Mouse (Mus musculus): ENCODE data around the gene Zfp871.

Zfp871 gene

DNA sequence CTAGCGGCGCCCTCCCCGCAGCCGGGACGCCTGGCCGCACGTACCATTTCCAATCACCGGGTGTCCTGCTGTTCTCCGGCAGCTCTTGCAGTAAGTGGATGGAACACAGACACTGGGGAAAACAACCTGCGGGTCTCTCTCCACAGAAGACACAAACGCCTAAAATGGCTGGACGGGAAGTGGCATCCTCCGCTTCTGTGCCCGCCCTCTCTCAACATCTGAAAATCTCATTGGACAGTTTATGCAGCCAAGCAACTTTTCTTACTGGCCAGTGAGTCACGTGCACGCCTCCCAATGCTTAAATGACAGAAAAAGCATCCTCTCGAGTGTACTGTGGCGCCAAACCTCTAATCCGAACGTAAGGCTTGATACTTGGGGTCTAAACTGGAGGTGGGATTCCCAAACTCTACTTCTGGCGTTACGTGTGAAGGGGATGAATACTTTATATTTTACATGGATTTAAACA is at the start of gene Zfp871:
Gene Zfp871 (minus strand): TSS at position 194 of the 466 bp plus-strand sequence.
- peak; percentile 78 for DNase-seq (ENCODE audit: low spot score)

DNA sequence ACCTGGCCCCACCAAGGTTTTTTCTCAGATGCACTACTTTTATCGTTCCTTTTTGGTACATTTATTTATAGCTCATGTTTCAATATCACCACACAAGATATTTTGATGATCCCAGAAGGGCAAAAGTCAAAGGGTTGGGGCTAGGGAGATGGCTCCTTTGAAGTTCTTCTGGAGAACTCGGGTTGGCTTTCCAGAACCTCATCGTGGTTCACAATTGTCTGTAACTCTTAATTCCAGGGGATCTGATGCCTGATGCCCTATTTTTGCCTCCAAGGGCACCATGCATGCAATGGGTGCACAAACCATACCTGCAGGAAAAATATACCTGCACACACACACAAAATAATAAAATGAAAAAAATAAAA is 42.3 kb upstream of the Zfp871 start:
- no peak for DNase-seq (ENCODE audit: low spot score)

DNA sequence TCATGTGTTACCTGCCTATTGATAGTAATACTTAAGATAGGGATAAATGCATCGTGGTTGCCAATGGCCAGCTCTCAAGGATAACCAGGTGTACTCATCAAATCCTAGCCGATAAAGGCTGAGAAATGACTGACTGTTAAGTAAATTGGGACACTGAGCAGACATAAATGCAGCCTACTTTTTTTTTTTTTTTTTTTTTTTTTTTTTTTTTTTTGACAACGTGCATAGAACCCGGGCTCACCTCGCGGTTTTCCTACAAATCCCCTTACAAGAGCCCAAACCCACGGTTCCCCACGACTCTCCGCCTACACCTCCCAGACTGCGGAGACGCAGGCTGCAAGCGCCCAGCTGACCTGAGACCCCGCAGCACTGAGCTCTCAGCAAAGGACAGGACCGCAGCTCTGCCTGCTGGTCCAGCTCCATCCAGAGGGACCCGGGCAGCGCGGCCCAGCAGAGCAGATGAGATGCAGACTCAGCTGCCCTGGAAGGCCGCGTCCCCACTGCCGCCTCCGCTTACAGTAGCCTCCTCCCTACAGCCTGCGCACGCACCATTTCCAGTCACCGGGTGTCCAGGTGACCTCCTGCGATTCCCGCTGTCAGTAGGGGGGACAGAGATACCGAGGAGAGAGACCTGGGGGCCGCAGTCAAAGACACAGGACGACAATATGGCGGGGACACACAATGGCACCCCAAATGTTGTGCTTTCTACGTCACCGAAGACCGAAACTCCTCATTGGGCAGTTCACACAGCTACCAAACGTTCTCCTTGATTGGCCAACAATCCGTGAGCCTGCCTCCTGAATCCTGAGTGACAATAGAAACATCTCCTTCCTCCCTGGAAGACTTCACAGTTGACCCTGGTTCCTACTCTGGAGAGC is 41.7 kb upstream of the Zfp871 start, which contains the start of gene Zfp799:
Gene Zfp799 (minus strand): TSS at position 722 of the 878 bp plus-strand sequence.
- peak; percentile 30 for DNase-seq (ENCODE audit: low spot score)

DNA sequence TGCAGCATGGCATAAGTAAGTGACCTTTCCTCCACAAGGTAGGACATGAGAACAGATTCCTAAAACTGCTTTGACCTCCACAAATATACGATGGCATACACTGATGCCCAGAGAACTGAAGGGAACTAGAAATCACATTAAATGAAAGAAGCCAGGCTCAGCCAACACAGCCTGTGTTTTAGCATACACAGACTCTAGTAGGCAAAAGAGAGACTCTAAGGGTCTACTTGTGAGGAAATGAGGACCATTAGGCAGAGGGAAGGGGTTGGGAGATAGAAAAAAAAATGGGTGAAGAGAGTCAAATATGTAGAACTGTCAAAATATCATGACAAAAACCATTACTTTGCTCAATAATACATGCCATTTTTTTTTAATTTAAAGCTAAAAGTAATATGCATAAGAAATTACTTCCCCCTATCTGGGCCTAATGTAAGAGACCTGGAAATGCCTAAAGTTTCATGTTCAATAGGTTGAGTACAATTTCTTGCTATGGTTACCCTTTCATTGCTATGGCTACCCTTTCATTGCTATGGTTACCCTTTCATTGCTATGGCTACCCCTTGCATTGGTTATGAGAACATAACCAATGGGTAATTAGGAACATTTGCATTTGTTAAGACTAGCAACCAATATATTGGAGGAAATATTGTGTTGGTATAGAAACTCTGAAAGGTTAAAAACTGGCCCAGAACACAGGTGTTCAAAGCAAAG is 28.1 kb upstream of the Zfp871 start:
- no peak for DNase-seq (ENCODE audit: low spot score)

DNA sequence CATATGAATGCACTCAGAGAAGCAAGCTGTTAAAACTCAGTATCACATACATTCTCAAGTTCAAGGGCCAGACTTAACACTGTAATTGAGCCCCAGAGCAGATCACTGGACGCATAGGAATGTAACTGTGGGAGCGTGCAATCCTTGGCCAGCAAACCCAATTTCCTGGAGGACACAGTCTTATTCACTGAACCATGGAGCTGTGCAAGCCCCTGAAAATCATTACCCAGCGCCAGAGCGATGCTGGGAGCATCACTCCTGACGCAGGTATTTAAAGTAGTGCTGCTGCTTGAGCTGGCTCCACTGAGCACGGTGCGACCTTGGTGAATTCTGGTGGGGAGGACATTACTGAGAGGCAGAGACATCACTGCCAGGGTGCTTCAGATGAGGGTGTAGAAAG is 26.0 kb upstream of the Zfp871 start:
- DNase-seq (ENCODE audit: low spot score), result no peak

DNA sequence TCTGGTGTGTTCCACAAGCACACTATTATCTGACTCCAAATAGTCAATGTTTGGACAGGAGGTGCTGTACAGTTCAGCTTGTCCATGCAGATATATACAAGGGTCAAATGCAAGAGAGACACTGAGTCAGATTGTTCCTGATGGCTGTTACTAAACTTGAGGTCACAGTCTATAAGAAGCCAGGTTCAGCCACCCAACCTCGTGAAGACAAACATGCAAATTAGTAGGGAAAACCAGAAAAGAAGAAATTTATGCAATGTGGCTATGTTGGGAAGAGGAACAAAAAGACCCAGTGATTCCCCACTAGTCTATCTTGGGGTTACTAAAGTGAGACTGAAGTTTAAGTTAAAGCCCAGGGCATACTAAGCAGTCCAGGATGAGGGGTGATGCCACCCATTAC is 22.6 kb upstream of the Zfp871 start:
- no peak for DNase-seq (ENCODE audit: low spot score)

DNA sequence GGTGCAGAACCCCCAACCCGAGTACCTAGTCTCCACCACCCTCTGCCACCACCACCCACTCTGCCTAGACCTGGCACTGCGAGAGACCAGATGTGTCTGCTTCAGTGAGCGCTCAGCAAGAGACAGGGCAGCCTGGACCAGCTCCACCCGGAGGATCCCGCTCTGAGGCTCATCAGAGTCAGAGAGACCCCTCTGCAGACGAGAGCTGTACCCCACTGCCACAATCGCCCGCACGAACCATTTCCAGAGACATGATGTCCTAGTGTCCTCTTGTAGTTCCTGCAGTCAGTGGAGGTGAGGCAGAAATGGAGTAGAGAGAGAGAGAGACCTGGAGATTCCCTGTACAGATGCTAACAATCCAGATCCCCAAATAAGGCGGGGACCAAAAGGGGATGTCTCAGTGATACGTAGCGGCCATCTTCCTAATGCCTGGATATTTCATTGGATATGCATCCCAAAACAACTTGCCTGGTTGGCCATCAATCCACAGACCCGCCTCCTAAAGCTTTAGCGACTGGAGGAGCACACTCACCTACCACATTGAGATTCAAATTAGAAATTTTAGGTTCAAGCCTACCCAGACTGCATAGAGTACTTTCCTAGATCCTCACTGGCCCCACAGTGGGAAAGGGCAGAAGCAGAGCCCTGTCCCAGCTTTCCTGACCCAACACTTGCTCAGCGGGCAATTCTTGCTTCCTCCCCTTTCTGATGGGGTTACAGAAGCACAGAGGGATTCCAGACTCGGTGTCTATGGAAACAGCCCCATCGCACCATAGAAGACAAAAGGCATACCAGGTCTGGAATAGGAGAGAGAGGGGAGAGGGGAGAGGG is 21.7 kb upstream of the Zfp871 start, which contains the start of gene Zfp811:
Gene Zfp811 (minus strand): TSS at position 388 of the 831 bp plus-strand sequence.
- no peak for DNase-seq (ENCODE audit: low spot score)

DNA sequence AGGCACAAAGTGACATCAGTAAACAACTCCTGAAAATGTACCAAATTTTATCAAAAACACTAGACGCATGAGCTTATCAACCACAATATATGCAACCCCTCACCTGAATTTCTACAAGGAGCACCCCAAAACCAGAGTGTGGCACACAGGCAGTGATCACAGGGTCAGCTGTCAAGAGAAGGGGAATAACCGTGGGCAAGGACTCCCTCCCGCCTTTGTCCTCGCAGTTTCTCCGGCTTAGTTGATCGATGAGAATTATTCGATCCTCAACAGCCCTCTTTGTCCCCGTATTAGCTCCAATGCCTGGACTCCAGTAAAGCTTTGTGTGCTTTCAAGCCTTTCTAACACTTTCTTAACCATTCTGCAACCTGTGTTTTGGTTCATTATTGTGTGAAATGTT is 20.8 kb upstream of the Zfp871 start:
- DNase-seq (ENCODE audit: low spot score), result no peak

DNA sequence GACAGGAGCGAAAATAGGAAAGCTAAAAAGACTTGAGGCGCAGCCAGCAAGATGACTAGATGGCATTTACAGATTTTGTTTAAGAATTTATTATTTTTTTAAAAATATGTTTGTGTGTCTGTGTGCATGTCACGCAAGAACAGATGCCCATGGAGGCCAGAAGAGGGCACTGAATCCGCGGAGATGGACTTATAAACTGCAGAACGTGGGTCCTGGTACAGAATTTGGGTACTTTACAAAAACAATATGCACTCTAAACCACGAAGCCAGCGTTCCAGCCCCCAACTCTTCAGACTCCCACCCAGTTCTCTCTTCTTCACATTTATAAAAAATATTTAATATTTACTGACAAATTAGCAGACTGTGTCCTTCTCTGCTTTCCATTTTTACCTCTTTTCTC is 1.2 kb upstream of the Zfp871 start:
- DNase-seq (ENCODE audit: low spot score), result no peak

DNA sequence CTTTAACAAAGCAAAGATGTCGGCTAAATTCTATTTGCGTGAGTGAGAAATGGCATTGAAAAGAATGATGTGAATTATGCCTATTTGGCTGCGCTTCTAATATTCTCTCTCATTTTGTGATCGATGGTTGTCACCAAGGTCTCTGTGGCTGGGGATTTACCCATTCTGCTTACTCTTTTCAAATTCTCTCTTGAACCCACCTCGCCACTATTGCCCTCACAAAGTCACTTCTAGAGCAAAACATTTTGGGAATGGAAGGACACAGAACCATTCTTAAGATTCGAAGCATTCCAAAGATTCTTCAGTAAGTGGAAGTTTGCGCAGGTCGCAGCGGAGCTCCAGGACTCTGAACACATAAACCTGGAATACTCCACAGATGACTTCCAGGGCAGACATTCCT is 489 bp upstream of the Zfp871 start:
- DNase-seq (ENCODE audit: low spot score), result no peak

DNA sequence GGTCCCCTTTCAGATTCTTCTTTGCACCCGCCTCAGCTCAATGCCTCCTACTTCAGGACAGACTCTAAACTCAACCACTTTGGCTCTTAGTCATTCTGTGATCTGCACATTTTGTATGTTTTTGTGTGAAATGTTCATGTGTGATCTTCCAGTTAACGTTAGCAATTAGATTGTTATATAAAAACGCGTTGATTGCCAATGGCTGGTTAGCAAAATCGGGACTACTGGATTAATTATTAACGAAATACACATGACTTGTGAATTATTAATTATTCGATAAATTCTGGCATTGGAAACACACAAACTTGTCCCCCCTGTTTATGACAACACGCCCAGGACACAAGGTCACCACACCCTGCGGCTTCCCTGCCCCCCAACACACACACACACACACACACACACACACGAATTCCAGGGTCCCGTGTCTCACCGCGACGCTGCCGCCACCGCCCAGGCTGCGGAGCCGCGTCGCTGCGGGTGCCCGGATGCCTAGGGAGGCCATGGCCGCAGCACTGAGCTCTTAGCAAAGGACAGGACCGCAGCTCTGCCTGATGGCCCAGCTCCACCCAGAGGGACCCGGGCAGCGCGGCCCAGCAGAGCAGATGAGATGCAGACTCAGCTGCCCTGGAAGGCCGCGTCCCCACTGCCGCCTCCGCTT is 522 bp downstream of the Zfp871 start:
- DNase-seq (ENCODE audit: low spot score), result no peak

DNA sequence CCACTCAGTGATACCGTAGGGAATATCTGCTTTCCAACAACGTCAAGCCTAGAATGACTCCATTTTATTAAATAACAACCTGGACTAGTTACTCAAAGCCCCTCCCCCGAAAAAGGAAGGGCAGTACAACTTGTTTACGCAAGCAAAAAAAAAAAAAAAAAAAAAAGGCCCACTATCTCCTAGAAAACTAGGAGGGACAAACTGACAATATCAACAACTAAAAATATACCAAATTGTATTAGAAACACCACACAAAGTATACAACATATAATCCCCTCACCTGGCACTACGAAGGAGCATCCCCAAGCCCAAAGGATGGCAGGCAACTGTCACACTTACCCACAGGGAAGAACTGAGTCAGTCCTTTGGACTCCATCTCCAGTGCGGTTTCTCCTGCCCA is 1.1 kb downstream of the Zfp871 start:
- DNase-seq (ENCODE audit: low spot score), result no peak

DNA sequence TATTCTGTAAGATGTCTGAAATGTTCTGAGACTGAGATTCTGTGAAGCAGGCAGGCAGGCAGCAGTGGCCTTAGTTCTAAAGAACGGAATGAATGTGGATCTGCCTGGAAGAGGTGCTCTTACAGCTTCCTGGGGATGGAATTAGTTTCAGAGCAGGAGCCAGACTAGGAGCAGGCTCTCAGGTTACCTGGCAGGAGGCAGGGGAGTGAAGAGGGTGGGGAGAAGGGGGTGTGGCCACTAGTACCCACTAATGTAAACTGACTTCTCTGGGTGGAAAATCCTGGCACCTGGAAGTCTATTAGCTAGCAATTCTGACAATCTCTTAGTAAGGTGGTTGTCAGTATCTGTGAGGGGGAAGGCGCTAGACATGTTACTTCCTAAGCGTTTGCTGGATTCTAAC is 2.4 kb downstream of the Zfp871 start:
- no peak for DNase-seq (ENCODE audit: low spot score)

DNA sequence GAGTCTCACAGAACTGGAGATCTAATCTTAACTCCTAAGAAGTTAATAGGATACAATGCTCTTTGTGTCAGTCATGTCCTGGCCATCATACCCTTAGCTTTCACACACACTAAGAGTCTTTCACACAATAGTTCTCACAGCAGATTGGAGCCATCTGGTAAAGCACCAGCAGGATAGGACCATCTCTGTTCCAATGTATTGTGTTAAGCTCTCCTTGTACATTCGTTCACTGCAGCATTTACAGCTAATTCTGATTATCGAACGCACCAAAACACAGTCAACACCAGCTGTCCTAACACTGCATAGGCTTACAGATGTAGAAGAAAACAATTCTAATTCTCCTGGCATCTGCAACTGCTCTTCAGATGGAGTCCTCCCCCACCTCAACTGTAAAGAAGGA is 10.5 kb downstream of the Zfp871 start:
- DNase-seq (ENCODE audit: low spot score), result no peak

DNA sequence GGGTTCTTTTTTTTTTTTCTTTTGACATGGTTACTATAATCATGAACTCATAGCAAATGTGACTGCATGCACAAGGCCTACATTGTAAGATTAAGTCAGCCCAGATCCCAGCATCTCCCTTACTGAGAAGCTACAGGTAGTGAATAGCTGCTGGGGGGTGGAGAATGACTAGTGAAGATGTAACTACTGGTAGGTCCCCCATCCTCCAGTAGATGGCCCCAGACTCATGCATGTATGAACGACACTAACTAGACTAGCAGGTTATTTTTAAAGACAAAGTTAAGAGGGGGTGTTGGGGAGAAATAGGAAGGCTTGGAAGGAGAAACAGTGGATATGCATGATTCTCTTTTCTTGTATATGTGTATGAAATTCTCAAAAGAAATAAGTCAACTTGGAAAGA is 16.9 kb downstream of the Zfp871 start:
- DNase-seq (ENCODE audit: low spot score), result no peak

DNA sequence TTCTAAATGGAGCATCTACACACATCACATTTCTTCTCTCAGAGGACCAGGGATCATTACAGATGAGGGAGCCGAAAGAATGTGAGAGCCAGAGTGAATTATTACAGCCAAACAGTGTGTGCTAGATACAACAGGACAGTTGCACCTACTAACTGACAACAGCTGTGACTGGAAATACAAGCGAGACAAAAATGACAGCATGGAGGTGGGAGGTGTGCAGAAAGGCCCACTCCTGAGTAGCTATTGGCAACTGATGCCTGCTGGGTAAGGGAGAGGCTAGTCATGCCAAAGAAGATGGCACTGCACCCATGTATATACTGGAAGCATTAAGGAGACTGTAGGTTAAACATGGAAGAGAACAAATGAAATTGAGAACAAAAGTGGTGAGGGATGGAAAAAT is 21.7 kb downstream of the Zfp871 start:
- no peak for DNase-seq (ENCODE audit: low spot score)

DNA sequence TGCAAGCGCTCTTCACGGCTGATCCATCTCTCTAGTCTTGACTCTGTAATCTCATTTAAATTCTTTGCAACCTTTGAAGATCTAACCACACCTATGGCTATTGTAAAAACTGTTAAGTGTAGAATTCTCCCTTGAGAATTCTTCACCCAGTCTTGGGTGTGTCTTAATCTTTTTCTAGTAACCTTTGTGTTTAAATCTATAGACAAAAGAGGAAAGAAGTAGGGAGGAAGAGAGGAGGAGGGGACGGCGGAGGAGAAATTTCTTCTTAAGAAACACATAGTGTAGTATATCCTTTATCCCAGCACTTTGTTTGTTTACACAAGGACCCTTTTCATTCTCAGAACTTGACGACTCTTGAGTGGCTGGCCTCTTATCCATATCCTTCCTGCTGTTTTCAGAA is 30.8 kb downstream of the Zfp871 start:
- no peak for DNase-seq (ENCODE audit: low spot score)

DNA sequence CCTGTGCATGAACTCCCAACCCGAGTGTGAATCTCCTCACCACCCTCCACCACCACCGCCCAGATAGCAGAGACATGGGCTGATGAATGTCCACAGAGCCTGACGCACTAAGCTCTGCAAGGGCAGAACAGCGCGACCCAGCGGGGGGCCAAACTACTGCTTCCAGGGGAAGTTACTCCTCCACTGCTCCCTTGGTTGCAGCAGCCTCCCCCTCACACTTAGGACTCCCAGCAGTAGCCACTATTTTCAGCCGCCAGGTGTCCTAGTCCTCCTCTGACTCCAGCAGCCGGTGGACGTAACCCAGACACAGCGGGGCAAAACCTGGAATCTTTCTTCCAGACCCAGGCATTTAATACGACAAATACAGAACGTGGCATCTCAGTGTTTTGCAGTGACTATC is 34.5 kb downstream of the Zfp871 start:
- no peak for DNase-seq (ENCODE audit: low spot score)

DNA sequence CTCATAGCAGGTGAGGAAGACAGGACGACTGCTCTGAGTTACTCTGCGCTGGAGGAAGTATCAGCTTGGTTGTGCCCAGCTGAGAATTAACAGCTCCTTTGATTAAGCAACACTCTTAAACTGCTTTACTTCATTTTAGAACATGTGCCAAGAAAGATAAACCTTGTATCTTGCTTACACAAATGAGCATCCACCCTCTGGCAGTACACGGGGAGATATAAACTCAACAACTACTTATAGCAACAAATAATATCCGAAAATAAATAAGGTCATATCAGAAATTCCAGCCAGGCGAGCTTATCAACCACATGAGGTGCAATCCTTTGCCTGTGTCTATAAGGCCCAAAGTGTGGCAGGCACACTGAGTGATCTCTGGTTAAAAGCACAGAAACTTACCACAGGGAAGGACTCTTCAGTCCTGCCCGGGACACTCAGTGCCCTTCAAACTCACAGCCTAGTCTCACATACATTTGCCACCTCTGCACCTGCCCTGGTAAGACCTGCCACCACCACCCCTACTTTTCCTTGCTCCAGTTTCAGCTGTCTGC is 35.2 kb downstream of the Zfp871 start:
- DNase-seq (ENCODE audit: low spot score), result no peak

DNA sequence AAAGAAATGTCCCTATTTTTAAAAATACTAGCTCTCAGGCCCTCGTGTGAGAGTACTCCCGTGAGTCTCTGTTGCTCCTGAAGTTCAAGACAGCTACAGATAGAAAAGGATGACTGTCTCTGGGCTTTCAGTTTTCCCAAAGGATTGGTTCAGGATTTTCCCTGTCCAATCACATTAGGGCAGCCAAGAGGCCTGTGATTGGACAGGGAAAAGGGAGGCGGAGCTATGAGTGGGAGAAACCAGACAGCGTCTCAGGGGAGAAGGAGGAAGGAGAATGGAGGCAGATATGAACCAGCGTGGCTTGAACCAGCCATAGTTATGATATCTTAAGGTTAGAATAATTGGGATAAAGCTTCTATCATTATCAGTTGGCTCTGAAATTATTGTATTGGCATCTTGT is 37.5 kb downstream of the Zfp871 start:
- no peak for DNase-seq (ENCODE audit: low spot score)

DNA sequence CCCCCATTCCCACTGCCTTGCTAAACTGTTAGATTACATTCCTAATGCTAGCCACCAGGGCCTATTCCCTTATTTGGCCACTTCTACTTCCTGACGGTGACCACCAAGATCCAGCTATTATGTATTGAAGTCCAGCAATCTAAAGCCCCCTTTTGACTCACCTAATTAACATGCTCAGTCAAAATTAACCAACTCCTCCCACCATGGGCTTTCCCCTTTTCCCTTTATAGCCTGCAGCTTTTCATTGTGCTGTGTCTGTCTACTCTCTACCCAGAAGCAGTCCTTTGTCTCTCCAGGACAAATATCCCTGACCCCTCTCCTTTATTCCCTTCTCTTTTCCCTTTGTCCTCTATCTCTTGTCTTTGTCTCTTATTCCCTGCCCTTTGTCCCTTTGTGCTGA is 47.0 kb downstream of the Zfp871 start:
- DNase-seq (ENCODE audit: low spot score), result no peak

DNA sequence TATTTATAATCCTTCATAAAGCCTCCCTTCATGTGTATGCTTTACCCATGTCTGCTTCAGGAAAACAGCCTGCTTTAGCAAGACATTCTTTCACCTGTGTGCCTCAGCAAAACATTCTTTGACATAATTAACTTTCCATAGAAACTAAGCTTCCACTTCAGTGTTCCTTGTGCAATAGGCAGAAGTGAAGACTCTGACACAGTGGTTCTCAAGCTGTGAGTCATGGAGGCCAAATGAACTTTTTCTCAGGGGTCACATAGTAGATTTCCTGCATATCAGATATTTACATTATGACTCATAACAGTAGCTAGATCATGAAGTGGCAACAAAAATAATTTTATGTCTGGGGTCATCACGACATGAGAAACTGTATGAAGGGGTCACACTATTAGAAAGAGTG is 49.7 kb downstream of the Zfp871 start:
- no peak for DNase-seq (ENCODE audit: low spot score)

Measured in spleen, adult 12 weeks (tissue).